Mouse (Mus musculus): ENCODE measurements at regions not wholly inside any gene's neighbourhood (a gene's known extent, or its start where the extent isn't known, plus 50 kb on each side); places are given as distances from the start of the nearest gene placed in this dataset.
"Not testable (repeated sequence)": the region's sequence is repeated elsewhere in the genome, so short reads cannot be mapped to it uniquely, and the experiment has no call there.

GRCm38 (mm10) chr13:52139140-52139809, 292.8 kb downstream of the Gadd45g start:
- WGBS: 60% methylated on average over 15 of the region's 15 CpGs
- no peaks in the 10 kb centered on the region for H3K36me3 ChIP-seq (ENCODE audit: control insufficient read depth, insufficient read depth, low read length)
- H3K27me3 ChIP-seq (replicated peaks; ENCODE audit: control insufficient read depth, insufficient read depth, low read length): no peaks in the 10 kb centered on the region
- no peak overlapping the region for H3K27ac ChIP-seq (ENCODE audit: insufficient read depth, low read depth, low read length)
- no peak for DNase-seq
- H3K4me3 ChIP-seq (ENCODE audit: insufficient read depth, low read depth, low read length): no peak overlapping the region
- TF ChIP-seq POLR2A (IDR thresholded peaks at IDR 0.05; ENCODE audit: low read depth, low read length) (no peak), CTCF (conservative IDR thresholded peaks at IDR 0.05; ENCODE audit: insufficient read depth, insufficient read length, low read depth, low read length) (no peak)
- no peaks in the 10 kb centered on the region for H3K4me1 ChIP-seq (ENCODE audit: control insufficient read depth, insufficient read depth, low read length)

DNA sequence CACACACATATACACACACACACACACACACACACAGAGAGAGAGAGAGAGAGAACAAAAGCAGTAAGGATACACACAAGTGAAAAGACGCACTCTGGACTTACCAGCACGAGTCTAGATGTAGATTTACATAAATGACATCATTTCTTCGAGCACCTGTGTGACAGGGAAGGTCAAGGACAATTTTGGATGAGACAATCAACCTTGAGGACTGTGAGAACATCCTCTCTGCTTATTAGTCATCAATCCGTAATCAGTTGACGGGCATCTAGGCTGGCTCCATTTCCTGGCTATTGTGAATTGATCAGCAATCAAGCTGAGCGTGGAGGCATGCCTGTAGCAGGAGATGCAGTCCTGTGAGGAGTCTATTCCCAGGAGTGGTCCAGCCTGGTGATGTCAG, 293.7 kb downstream of the Gadd45g start:
- no peak for DNase-seq
- WGBS: 81% methylated on average over 6 of the region's 6 CpGs
- Histone ChIP-seq H3K27me3 (replicated peaks; ENCODE audit: control insufficient read depth, insufficient read depth, low read length) (no peaks in the 10 kb centered on the region), H3K4me3 (ENCODE audit: insufficient read depth, low read depth, low read length) (no peak overlapping the region), H3K36me3 (ENCODE audit: control insufficient read depth, insufficient read depth, low read length) (no peaks in the 10 kb centered on the region), H3K4me1 (ENCODE audit: control insufficient read depth, insufficient read depth, low read length) (no peaks in the 10 kb centered on the region), H3K27ac (ENCODE audit: insufficient read depth, low read depth, low read length) (no peak overlapping the region)
- TF ChIP-seq CTCF (conservative IDR thresholded peaks at IDR 0.05; ENCODE audit: insufficient read depth, insufficient read length, low read depth, low read length): no peak
- TF ChIP-seq POLR2A (IDR thresholded peaks at IDR 0.05; ENCODE audit: low read depth, low read length): no peak

- not testable (repeated sequence) for H3K27me3 ChIP-seq (replicated peaks; ENCODE audit: control insufficient read depth, insufficient read depth, low read length); H3K4me1 ChIP-seq (ENCODE audit: control insufficient read depth, insufficient read depth, low read length); H3K36me3 ChIP-seq (ENCODE audit: control insufficient read depth, insufficient read depth, low read length); H3K27ac ChIP-seq (ENCODE audit: insufficient read depth, low read depth, low read length); H3K4me3 ChIP-seq (ENCODE audit: insufficient read depth, low read depth, low read length); DNase-seq
- WGBS: 42% methylated on average over 1 of the region's 1 CpGs
Observed at GRCm38 (mm10) chr13:52144066-52144465, 297.6 kb downstream of the Gadd45g start.

DNA sequence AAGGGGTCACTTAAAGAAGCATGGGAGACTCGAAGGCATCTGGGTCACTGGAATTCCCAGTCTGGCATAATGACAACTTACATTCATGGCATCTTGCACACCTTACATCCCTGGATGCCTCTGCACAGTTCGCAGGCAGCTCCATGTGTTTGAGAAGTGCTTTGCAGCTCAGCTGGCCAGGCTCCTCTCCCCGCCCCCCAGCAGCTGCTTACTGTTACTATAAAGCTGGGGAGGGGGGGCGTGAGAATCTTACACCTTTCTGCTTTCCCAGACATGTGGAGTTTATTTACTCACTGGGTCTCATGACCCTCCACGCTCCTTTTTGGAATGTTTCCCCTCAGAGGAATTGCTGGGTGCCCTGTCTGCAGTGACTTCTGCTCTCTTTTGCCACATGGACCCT, 299.4 kb downstream of the Gadd45g start:
- no peak overlapping the region for H3K27ac ChIP-seq (ENCODE audit: insufficient read depth, low read depth, low read length)
- H3K27me3 ChIP-seq (replicated peaks; ENCODE audit: control insufficient read depth, insufficient read depth, low read length): no peaks in the 10 kb centered on the region
- DNase-seq: no peak
- WGBS: 75% methylated on average over 5 of the region's 5 CpGs
- H3K36me3 ChIP-seq (ENCODE audit: control insufficient read depth, insufficient read depth, low read length): no peaks in the 10 kb centered on the region
- no peaks in the 10 kb centered on the region; the same call in 1 of the 2 replicates for H3K4me1 ChIP-seq (ENCODE audit: control insufficient read depth, insufficient read depth, low read length)
- TF ChIP-seq CTCF (conservative IDR thresholded peaks at IDR 0.05; ENCODE audit: insufficient read depth, insufficient read length, low read depth, low read length): no peak
- no peak for TF ChIP-seq POLR2A (IDR thresholded peaks at IDR 0.05; ENCODE audit: low read depth, low read length)
- no peak overlapping the region for H3K4me3 ChIP-seq (ENCODE audit: insufficient read depth, low read depth, low read length)

DNA sequence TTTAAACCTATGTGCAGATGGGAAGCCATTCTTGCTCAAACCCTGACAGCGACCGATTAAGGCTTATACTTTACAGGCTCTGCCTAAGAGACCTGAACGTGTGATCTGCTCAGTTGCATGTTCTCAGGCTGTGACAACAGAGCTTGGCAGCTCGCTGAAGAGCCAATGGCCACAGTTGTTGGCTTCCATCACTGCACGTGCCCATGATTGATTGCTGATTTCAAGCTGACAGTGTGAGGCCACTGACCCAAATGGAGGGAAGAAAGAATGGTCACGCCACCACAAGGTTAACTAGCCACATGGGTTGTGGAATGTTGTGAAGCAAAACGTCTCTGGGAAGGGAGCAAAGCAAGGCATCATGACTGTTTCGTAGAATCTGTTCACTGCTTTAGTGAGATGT, 303.8 kb downstream of the Gadd45g start:
- Histone ChIP-seq H3K36me3 (ENCODE audit: control insufficient read depth, insufficient read depth, low read length) (no peaks in the 10 kb centered on the region), H3K27ac (ENCODE audit: insufficient read depth, low read depth, low read length) (no peak overlapping the region), H3K27me3 (replicated peaks; ENCODE audit: control insufficient read depth, insufficient read depth, low read length) (no peaks in the 10 kb centered on the region), H3K4me3 (ENCODE audit: insufficient read depth, low read depth, low read length) (no peak overlapping the region), H3K4me1 (ENCODE audit: control insufficient read depth, insufficient read depth, low read length) (peaks cover 12% of the 10 kb centered on the region)
- 92% methylated on average over 8 of the region's 8 CpGs for WGBS
- no peak for DNase-seq
- TF ChIP-seq POLR2A (IDR thresholded peaks at IDR 0.05; ENCODE audit: low read depth, low read length) (no peak), CTCF (conservative IDR thresholded peaks at IDR 0.05; ENCODE audit: insufficient read depth, insufficient read length, low read depth, low read length) (no peak)

GRCm38 (mm10) chr13:52151777-52152176, 305.3 kb downstream of the Gadd45g start:
- Histone ChIP-seq H3K4me1 (ENCODE audit: control insufficient read depth, insufficient read depth, low read length) (peaks cover 20% of the 10 kb centered on the region), H3K4me3 (ENCODE audit: insufficient read depth, low read depth, low read length) (no peak overlapping the region), H3K27ac (ENCODE audit: insufficient read depth, low read depth, low read length) (no peak overlapping the region), H3K27me3 (replicated peaks; ENCODE audit: control insufficient read depth, insufficient read depth, low read length) (no peaks in the 10 kb centered on the region), H3K36me3 (ENCODE audit: control insufficient read depth, insufficient read depth, low read length) (no peaks in the 10 kb centered on the region)
- TF ChIP-seq POLR2A (IDR thresholded peaks at IDR 0.05; ENCODE audit: low read depth, low read length) (no peak), CTCF (conservative IDR thresholded peaks at IDR 0.05; ENCODE audit: insufficient read depth, insufficient read length, low read depth, low read length) (no peak)
- DNase-seq: peak; percentile 33
- 50% methylated on average over 11 of the region's 11 CpGs for WGBS

DNA sequence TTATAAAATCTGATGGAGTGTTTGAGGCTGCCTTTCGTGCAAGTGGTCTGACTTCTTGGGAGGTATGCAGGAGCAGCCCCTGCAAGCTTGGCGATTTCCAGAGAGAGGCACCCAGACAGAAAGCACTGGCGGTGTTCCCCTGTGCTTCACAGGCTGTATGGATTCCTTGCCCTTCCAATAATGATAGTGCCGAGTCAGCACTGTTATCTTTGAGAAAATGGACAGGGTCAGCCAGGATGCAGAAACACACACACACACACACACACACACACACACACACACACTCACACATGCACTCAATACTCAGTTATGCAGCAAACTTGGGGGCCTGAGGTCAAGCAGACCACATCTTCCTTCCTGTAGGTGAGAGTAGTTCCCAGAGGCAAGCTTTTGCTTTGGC, 305.7 kb downstream of the Gadd45g start:
- H3K27ac ChIP-seq (ENCODE audit: insufficient read depth, low read depth, low read length): no peak overlapping the region
- TF ChIP-seq CTCF (conservative IDR thresholded peaks at IDR 0.05; ENCODE audit: insufficient read depth, insufficient read length, low read depth, low read length) (no peak), POLR2A (IDR thresholded peaks at IDR 0.05; ENCODE audit: low read depth, low read length) (no peak)
- H3K4me1 ChIP-seq (ENCODE audit: control insufficient read depth, insufficient read depth, low read length): peaks cover 20% of the 10 kb centered on the region
- DNase-seq: no peak
- WGBS: 65% methylated on average over 4 of the region's 4 CpGs
- no peaks in the 10 kb centered on the region for H3K36me3 ChIP-seq (ENCODE audit: control insufficient read depth, insufficient read depth, low read length)
- no peak overlapping the region for H3K4me3 ChIP-seq (ENCODE audit: insufficient read depth, low read depth, low read length)
- no peaks in the 10 kb centered on the region for H3K27me3 ChIP-seq (replicated peaks; ENCODE audit: control insufficient read depth, insufficient read depth, low read length)
